Mouse (Mus musculus) hindbrain, embryonic 13.5 days (tissue): ENCODE data around the gene Glrx3. TPM values are rescaled to one million over a fixed set of nuclear protein-coding genes. Genes with fewer than 3 reads are reported as not detected.

ENCODE experiments used
- ATAC-seq: fragments of 200-750 bp; cut with Nextera tagmentation; 2 replicates; pipeline ENCODE4 v1.8.0; 2017; ENCODE audit warnings: moderate TSS enrichment; ENCODE audit not compliant: low FRiP score
- H3K27ac ChIP-seq: fragments of 300-500 bp; sonication (generic); 2 replicates; pipeline ENCODE4 v1.5.1; 2015; ENCODE audit warnings: inconsistent platforms, mild to moderate bottlenecking, moderate library complexity
- H3K27me3 ChIP-seq: fragments of 300-500 bp; sonication (generic); 2 replicates; pipeline ENCODE4 v1.6.1; 2015; ENCODE audit warnings: mild to moderate bottlenecking, inconsistent platforms
- H3K36me3 ChIP-seq: fragments of 300-500 bp; sonication (generic); 2 replicates; pipeline ENCODE4 v1.6.1; 2015; ENCODE audit warnings: mild to moderate bottlenecking, inconsistent platforms
- H3K4me1 ChIP-seq: fragments of 300-500 bp; sonication (generic); replicated peaks from 2 replicates; pipeline ENCODE4 v1.6.1; 2015; ENCODE audit warnings: inconsistent platforms
- H3K4me2 ChIP-seq: fragments of 300-500 bp; sonication (generic); 2 replicates; pipeline ENCODE4 v1.6.1; 2015; ENCODE audit warnings: inconsistent platforms, mild to moderate bottlenecking, moderate library complexity
- H3K4me3 ChIP-seq: fragments of 300-500 bp; sonication (generic); 2 replicates; pipeline ENCODE4 v1.5.1; 2015; ENCODE audit warnings: mild to moderate bottlenecking, inconsistent platforms
- H3K9ac ChIP-seq: fragments of 300-500 bp; sonication (generic); 2 replicates; pipeline ENCODE4 v1.6.1; 2015; ENCODE audit warnings: mild to moderate bottlenecking, inconsistent platforms
- H3K9me3 ChIP-seq: fragments of 300-500 bp; sonication (generic); 2 replicates; pipeline ENCODE4 v1.6.1; 2016; ENCODE audit warnings: inconsistent platforms
- WGBS: fragments of 180-500 bp; shearing (Covaris S2); methylation state at CpG from one replicate; pipeline ENCODE4 v1.1.7; 2015; 5-methylcytosine and 5-hydroxymethylcytosine counted together
- polyA plus RNA-seq: library from polyadenylated mRNA; unstranded; fragments of >200 nt; fragmentation: Nextera tagmentation; extraction: Ambion mirVana; gene quantifications from 2 replicates; pipeline ENCODE4 v1.2.1, GENCODE M21; 2015

Gene Glrx3
- polyA plus RNA-seq, 1 experiment from 2014 or later, result 301 TPM

- Histone ChIP-seq H3K4me1 (peaks cover 6% of the 10 kb centered on the region), H3K9ac (peak overlapping the region; percentile 67), H3K27ac (no peak overlapping the region), H3K9me3 (no peaks in the 10 kb centered on the region), H3K36me3 (no peaks in the 10 kb centered on the region), H3K4me3 (peak overlapping the region; percentile 28), H3K27me3 (peaks cover 4% of the 10 kb centered on the region; the same call in 1 of the 2 replicates), H3K4me2 (peak overlapping the region; percentile 57)
- peak; percentile 69 for ATAC-seq
- 28% methylated on average over 5 of the region's 5 CpGs for WGBS
These were observed 41.2 kb downstream of the Glrx3 start for GRCm38 (mm10) chr7:137478621-137478982.

DNA sequence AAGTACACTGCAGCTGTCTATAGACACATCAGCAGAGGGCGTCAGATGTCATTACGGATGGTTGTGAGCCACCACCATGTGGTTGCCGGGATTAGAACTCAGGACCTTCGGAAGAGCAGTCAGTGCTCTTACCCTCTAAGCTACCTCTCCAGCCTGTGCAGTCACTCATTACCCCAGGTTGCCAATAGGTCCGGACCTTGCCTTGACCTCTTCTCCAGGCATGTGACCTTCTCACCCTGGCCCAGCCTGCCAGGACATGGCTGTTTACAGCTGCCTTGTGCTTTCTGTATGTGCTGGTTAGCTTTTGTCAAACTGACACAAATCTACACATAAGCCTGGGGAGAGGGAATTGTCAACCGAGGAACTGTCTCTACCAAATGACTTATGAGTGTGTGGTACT, 43.4 kb downstream of the Glrx3 start:
- Histone ChIP-seq H3K27me3 (peaks cover 4% of the 10 kb centered on the region; the same call in 1 of the 2 replicates), H3K9me3 (no peaks in the 10 kb centered on the region), H3K4me3 (no peak overlapping the region), H3K27ac (no peak overlapping the region), H3K4me1 (peaks cover 6% of the 10 kb centered on the region), H3K36me3 (no peaks in the 10 kb centered on the region), H3K9ac (no peak overlapping the region), H3K4me2 (no peak overlapping the region)
- no peak for ATAC-seq
- 73% methylated on average over 6 of the region's 6 CpGs for WGBS

DNA sequence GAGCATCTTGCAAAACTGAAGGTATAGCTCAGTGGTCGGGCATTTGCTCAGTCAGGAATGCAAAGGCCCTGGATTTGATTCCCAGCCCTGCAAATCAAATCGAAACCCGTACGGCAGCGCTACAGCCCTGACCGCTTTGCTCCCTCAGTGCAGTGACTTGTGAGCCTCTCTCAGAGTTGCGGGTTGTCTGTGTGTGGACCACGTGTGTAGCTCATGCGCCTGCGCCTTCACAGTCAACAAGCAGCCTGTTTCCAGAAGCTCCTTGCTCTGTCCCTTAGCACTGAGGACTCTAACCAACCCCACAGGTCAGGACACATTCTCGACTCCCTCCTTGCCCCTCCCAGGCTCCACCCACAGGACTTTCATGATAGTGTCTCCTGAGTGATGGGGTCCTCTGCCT, 46.6 kb downstream of the Glrx3 start:
- Histone ChIP-seq H3K27ac (no peak overlapping the region), H3K4me2 (no peak overlapping the region), H3K9ac (no peak overlapping the region), H3K9me3 (no peaks in the 10 kb centered on the region), H3K36me3 (no peaks in the 10 kb centered on the region), H3K4me3 (no peak overlapping the region), H3K27me3 (no peaks in the 10 kb centered on the region), H3K4me1 (no peaks in the 10 kb centered on the region)
- WGBS, result 86% methylated on average over 11 of the region's 11 CpGs
- ATAC-seq, result no peak

DNA sequence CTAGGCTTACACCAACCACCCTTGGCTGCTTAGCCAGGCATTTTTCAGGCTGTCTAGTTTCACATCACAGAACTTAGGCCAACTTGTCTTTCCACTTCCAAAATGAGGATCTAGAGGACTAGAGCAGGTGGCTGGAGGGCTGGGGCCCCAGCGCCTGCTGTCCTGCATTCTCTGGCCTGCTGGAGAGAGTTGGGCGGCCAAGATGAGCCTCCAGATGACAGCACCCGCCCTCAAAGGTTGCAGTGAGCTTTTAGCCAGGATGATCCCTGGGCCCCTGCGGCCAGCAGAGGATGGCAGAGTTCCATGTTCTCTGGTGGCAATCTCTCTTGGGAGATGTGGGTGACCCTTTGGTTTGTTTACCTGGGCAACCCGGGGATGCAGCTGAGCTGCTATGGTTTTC, 51.0 kb downstream of the Glrx3 start:
- no peak for ATAC-seq
- H3K4me2 ChIP-seq, result no peak overlapping the region
- no peak overlapping the region for H3K9ac ChIP-seq
- H3K27me3 ChIP-seq, result no peaks in the 10 kb centered on the region
- no peak overlapping the region for H3K4me3 ChIP-seq
- peaks cover 11% of the 10 kb centered on the region for H3K4me1 ChIP-seq
- no peak overlapping the region for H3K27ac ChIP-seq
- H3K36me3 ChIP-seq, result no peaks in the 10 kb centered on the region
- WGBS, result 71% methylated on average over 5 of the region's 5 CpGs
- H3K9me3 ChIP-seq, result no peaks in the 10 kb centered on the region

- WGBS, result 76% methylated on average over 4 of the region's 4 CpGs
- no peak overlapping the region for H3K4me3 ChIP-seq
- H3K27me3 ChIP-seq, result no peaks in the 10 kb centered on the region
- peaks cover 19% of the 10 kb centered on the region for H3K4me1 ChIP-seq
- no peaks in the 10 kb centered on the region for H3K36me3 ChIP-seq
- ATAC-seq, result no peak
- H3K4me2 ChIP-seq, result no peak overlapping the region
- peak overlapping the region; percentile 37; the same call in 1 of the 2 replicates for H3K27ac ChIP-seq
- H3K9me3 ChIP-seq, result no peaks in the 10 kb centered on the region
- no peak overlapping the region for H3K9ac ChIP-seq
These were observed 53.3 kb downstream of the Glrx3 start for GRCm38 (mm10) chr7:137490711-137491110.

DNA sequence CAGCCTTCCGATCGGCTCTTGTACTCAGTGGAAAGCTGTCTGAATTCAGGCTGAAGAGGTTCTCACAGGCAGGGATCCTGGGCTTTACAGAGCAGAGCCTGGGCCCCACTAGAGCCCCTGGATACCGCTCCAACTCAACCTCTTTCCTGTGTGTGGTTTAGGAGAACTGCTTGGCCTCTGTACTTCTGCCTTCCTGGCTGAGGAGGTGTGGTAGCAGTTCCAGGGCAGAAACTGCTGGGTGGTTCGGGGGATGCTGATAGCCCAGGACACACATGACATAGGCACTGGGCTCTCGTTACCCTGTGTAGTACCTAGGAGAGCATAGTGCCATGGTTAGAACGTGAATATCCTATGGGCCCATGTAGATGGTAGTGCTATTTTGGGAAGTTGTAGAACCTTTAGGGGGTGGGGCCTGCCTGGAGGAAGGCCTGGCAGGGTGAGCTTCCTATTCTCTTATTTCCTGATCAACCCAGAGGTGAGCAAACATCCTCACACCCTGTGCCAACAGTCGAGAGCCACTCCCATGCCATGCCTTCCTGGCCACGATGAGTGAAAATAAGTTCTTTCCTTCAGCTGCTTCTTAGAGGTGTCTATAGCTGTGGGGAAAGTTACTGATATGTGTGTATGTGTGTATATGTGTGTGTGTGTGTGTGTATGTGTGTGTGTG, 55.0 kb downstream of the Glrx3 start:
- Histone ChIP-seq H3K9ac (no peak overlapping the region), H3K9me3 (no peaks in the 10 kb centered on the region), H3K27ac (no peak overlapping the region), H3K4me1 (peaks cover 22% of the 10 kb centered on the region), H3K4me3 (no peak overlapping the region), H3K36me3 (no peaks in the 10 kb centered on the region), H3K4me2 (no peak overlapping the region), H3K27me3 (no peaks in the 10 kb centered on the region)
- WGBS, result 89% methylated on average over 8 of the region's 8 CpGs
- ATAC-seq, result no peak

DNA sequence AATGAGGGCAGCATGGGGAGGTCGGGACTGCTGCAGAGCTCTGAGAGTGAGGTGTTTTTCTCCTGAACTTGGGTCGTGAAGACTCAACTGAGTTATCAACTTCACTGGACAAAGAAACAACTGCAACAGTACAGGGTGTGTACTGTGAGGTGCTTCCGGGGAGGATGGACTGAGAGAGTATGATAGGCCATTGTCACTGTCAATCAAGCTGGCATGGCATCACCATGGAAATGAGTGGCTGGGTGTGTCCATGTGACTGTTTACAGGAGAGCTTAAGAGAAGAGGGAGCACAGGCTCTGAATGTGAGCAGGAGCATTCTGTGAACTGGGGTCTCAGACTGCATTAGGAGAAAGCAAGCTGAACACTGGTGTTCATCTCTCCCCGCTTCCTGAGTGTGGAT, 61.3 kb downstream of the Glrx3 start:
- Histone ChIP-seq H3K4me1 (peaks cover 14% of the 10 kb centered on the region), H3K4me2 (no peak overlapping the region), H3K9ac (no peak overlapping the region), H3K4me3 (no peak overlapping the region), H3K36me3 (no peaks in the 10 kb centered on the region), H3K27ac (no peak overlapping the region), H3K27me3 (no peaks in the 10 kb centered on the region), H3K9me3 (no peaks in the 10 kb centered on the region)
- 83% methylated on average over 4 of the region's 4 CpGs for WGBS
- no peak for ATAC-seq

DNA sequence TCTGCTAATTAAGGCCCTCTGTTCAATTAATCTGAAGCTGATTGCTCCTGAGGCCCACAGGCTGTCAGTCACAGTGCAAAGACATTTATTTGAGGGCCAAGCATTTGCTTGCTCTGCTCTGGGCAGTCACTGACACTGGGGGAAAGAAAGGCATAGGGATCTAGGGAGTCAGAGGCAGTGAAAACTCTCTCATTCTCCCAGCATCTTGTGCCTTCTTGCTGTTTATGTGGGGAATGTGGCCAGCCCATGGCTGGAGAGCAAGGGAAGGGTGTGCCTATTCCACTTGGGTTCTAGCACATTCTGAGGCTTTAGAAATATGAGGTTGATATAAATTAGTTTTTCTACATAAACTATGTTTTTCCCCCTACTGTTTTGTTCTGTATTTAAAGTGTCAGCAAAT, 80.2 kb downstream of the Glrx3 start:
- Histone ChIP-seq H3K4me1 (0 out of 2 replicates have a peak, but pooled peaks cover 3% of the 10 kb centered on the region), H3K9me3 (no peaks in the 10 kb centered on the region), H3K4me3 (no peak overlapping the region), H3K27me3 (no peaks in the 10 kb centered on the region), H3K36me3 (no peaks in the 10 kb centered on the region), H3K4me2 (no peak overlapping the region), H3K27ac (no peak overlapping the region), H3K9ac (no peak overlapping the region)
- ATAC-seq, result no peak

GRCm38 (mm10) chr7:137518028-137518576, 80.7 kb downstream of the Glrx3 start:
- H3K4me3 ChIP-seq, result no peak overlapping the region
- H3K9ac ChIP-seq, result no peak overlapping the region
- no peak overlapping the region for H3K27ac ChIP-seq
- 0 out of 2 replicates have a peak, but pooled peaks cover 3% of the 10 kb centered on the region for H3K4me1 ChIP-seq
- no peaks in the 10 kb centered on the region for H3K27me3 ChIP-seq
- no peak for ATAC-seq
- no peak overlapping the region for H3K4me2 ChIP-seq
- H3K36me3 ChIP-seq, result no peaks in the 10 kb centered on the region
- WGBS, result 71% methylated on average over 5 of the region's 5 CpGs
- no peaks in the 10 kb centered on the region for H3K9me3 ChIP-seq

Other genes with a start within 250 kb of the Glrx3 start
- 22.2 and 27.7 TPM in 2 replicates for gene Ebf3, start 123.2 kb upstream of the Glrx3 start, polyA plus RNA-seq
- gene 9430038I01Rik, start 26.9 kb upstream of the Glrx3 start, polyA plus RNA-seq, result 14.1 and 16.1 TPM in 2 replicates